Mouse (Mus musculus): ENCODE results near the gene Nin. TPM values are rescaled to one million over a fixed set of nuclear protein-coding genes. Genes with fewer than 3 reads are reported as not detected.
"Not testable (repeated sequence)": the region's sequence is repeated elsewhere in the genome, so short reads cannot be mapped to it uniquely, and the experiment has no call there.

Nin gene
- total and polyA plus RNA-seq, 3 experiments: 24.8 to 58.3 (median 54.0) TPM

GRCm38 (mm10) chr12:70147986-70148630 lies 34.6 kb upstream of the Nin start:
- no peak overlapping the region for H3K4me3 ChIP-seq (ENCODE audit: low read depth, low read length)
- ATAC-seq (ENCODE audit: extremely low read depth, insufficient number of reproducible peaks, low FRiP score, poor library complexity, severe bottlenecking) (no peak), DNase-seq (ENCODE audit: low spot score) (no peak)
- H3K27me3 ChIP-seq (ENCODE audit: insufficient read depth, low read length): peaks cover 46% of the 10 kb centered on the region
- H3K4me1 ChIP-seq (ENCODE audit: insufficient read depth, low read depth, low read length): peaks cover 15% of the 10 kb centered on the region
- no peak for TF ChIP-seq CTCF (IDR thresholded peaks at IDR 0.05; ENCODE audit: low read depth, low read length)
- TF ChIP-seq GATA1 (IDR thresholded peaks at IDR 0.05; ENCODE audit: borderline replicate concordance, low read length): no peak
- no peak for TF ChIP-seq POLR2AphosphoS5 (IDR thresholded peaks at IDR 0.05; ENCODE audit: insufficient replicate concordance, low read depth, low read length)
- TF ChIP-seq TAL1 (conservative IDR thresholded peaks at IDR 0.05; ENCODE audit: low read depth, low read length): no peak
- no peaks in the 10 kb centered on the region for H3K36me3 ChIP-seq (replicated peaks)
- H3K9me3 ChIP-seq (replicated peaks): no peaks in the 10 kb centered on the region

GRCm38 (mm10) chr12:70145586-70145985 lies 32.1 kb upstream of the Nin start:
- H3K36me3 ChIP-seq (replicated peaks): no peaks in the 10 kb centered on the region
- TF ChIP-seq GATA1 (IDR thresholded peaks at IDR 0.05; ENCODE audit: borderline replicate concordance, low read length) (no peak), CTCF (IDR thresholded peaks at IDR 0.05; ENCODE audit: low read depth, low read length) (no peak), TAL1 (conservative IDR thresholded peaks at IDR 0.05; ENCODE audit: low read depth, low read length) (no peak), POLR2AphosphoS5 (IDR thresholded peaks at IDR 0.05; ENCODE audit: insufficient replicate concordance, low read depth, low read length) (no peak), GATA2 (IDR thresholded peaks at IDR 0.05; ENCODE audit: borderline replicate concordance, low read depth, low read length) (no peak)
- ATAC-seq (ENCODE audit: extremely low read depth, insufficient number of reproducible peaks, low FRiP score, poor library complexity, severe bottlenecking) (no peak), DNase-seq (ENCODE audit: low spot score) (no peak)
- H3K4me1 ChIP-seq (ENCODE audit: insufficient read depth, low read depth, low read length): peaks cover 19% of the 10 kb centered on the region
- H3K4me3 ChIP-seq (ENCODE audit: low read depth, low read length): no peak overlapping the region
- H3K27me3 ChIP-seq (ENCODE audit: insufficient read depth, low read length): peaks cover 33% of the 10 kb centered on the region
- no peaks in the 10 kb centered on the region for H3K9me3 ChIP-seq (replicated peaks)

- TF ChIP-seq GATA2 (IDR thresholded peaks at IDR 0.05; ENCODE audit: borderline replicate concordance, low read depth, low read length): no peak
- TF ChIP-seq CTCF (IDR thresholded peaks at IDR 0.05; ENCODE audit: low read depth, low read length): peak; percentile 90
- DNase-seq (ENCODE audit: low spot score): peak; percentile 34
- H3K36me3 ChIP-seq (replicated peaks): no peaks in the 10 kb centered on the region
Measured at GRCm38 (mm10) chr12:70144637-70145448, 31.3 kb upstream of the Nin start.

GRCm38 (mm10) chr12:70144106-70144587 lies 30.6 kb upstream of the Nin start:
- H3K4me1 ChIP-seq (ENCODE audit: insufficient read depth, low read depth, low read length): peaks cover 26% of the 10 kb centered on the region
- H3K4me3 ChIP-seq (ENCODE audit: low read depth, low read length); ATAC-seq (ENCODE audit: extremely low read depth, insufficient number of reproducible peaks, low FRiP score, poor library complexity, severe bottlenecking); H3K36me3 ChIP-seq (replicated peaks); H3K9me3 ChIP-seq (replicated peaks); DNase-seq (ENCODE audit: low spot score): not testable (repeated sequence)
- peaks cover 29% of the 10 kb centered on the region for H3K27me3 ChIP-seq (ENCODE audit: insufficient read depth, low read length)

More at GRCm38 (mm10) chr12:70144637-70145448, 31.3 kb upstream of the Nin start:
- ATAC-seq (ENCODE audit: extremely low read depth, insufficient number of reproducible peaks, low FRiP score, poor library complexity, severe bottlenecking): no peak
- no peaks in the 10 kb centered on the region for H3K9me3 ChIP-seq (replicated peaks)
- peaks cover 25% of the 10 kb centered on the region for H3K4me1 ChIP-seq (ENCODE audit: insufficient read depth, low read depth, low read length)
- peaks cover 30% of the 10 kb centered on the region for H3K27me3 ChIP-seq (ENCODE audit: insufficient read depth, low read length)
- H3K4me3 ChIP-seq (ENCODE audit: low read depth, low read length): no peak overlapping the region

- TF ChIP-seq GATA1 (IDR thresholded peaks at IDR 0.05; ENCODE audit: borderline replicate concordance, low read length) (no peak), POLR2AphosphoS5 (IDR thresholded peaks at IDR 0.05; ENCODE audit: insufficient replicate concordance, low read depth, low read length) (no peak), CTCF (IDR thresholded peaks at IDR 0.05; ENCODE audit: low read depth, low read length) (no peak), TAL1 (conservative IDR thresholded peaks at IDR 0.05; ENCODE audit: low read depth, low read length) (no peak), GATA2 (IDR thresholded peaks at IDR 0.05; ENCODE audit: borderline replicate concordance, low read depth, low read length) (no peak)
- DNase-seq (ENCODE audit: low spot score) (no peak), ATAC-seq (ENCODE audit: extremely low read depth, insufficient number of reproducible peaks, low FRiP score, poor library complexity, severe bottlenecking) (no peak)
- Histone ChIP-seq H3K4me1 (ENCODE audit: insufficient read depth, low read depth, low read length) (peaks cover 21% of the 10 kb centered on the region), H3K9me3 (replicated peaks) (no peaks in the 10 kb centered on the region), H3K27me3 (ENCODE audit: insufficient read depth, low read length) (peaks cover 23% of the 10 kb centered on the region), H3K4me3 (ENCODE audit: low read depth, low read length) (no peak overlapping the region), H3K36me3 (replicated peaks) (no peaks in the 10 kb centered on the region)
Measured at GRCm38 (mm10) chr12:70140993-70141576, 27.6 kb upstream of the Nin start.

- TF ChIP-seq GATA1 (IDR thresholded peaks at IDR 0.05; ENCODE audit: borderline replicate concordance, low read length) (no peak), TAL1 (conservative IDR thresholded peaks at IDR 0.05; ENCODE audit: low read depth, low read length) (no peak), POLR2AphosphoS5 (IDR thresholded peaks at IDR 0.05; ENCODE audit: insufficient replicate concordance, low read depth, low read length) (no peak), CTCF (IDR thresholded peaks at IDR 0.05; ENCODE audit: low read depth, low read length) (no peak), GATA2 (IDR thresholded peaks at IDR 0.05; ENCODE audit: borderline replicate concordance, low read depth, low read length) (no peak)
- no peaks in the 10 kb centered on the region for H3K9me3 ChIP-seq (replicated peaks)
- no peak overlapping the region for H3K4me3 ChIP-seq (ENCODE audit: low read depth, low read length)
- DNase-seq (ENCODE audit: low spot score) (peak; percentile 57), ATAC-seq (ENCODE audit: extremely low read depth, insufficient number of reproducible peaks, low FRiP score, poor library complexity, severe bottlenecking) (peak; percentile 87)
- H3K36me3 ChIP-seq (replicated peaks): no peaks in the 10 kb centered on the region
- H3K27me3 ChIP-seq (ENCODE audit: insufficient read depth, low read length): peaks cover 22% of the 10 kb centered on the region
- peaks cover 25% of the 10 kb centered on the region for H3K4me1 ChIP-seq (ENCODE audit: insufficient read depth, low read depth, low read length)
Measured at GRCm38 (mm10) chr12:70140542-70140941, 27.0 kb upstream of the Nin start.
